Mouse (Mus musculus) cerebral cortex, adult 2 months (tissue): ENCODE measurements around the gene Abcg8.

Experiments used
- WGBS: fragments of 180-500 bp; shearing (Covaris S2); methylation state at CpG from one replicate; pipeline ENCODE4 v1.1.7; 2018; 5-methylcytosine and 5-hydroxymethylcytosine counted together

Gene Abcg8

GRCm38 (mm10) chr17:84709403-84709851 lies 33.3 kb downstream of the Abcg8 start:
- 33% methylated on average over 17 of the region's 17 CpGs for WGBS

GRCm38 (mm10) chr17:84713563-84714164 lies 37.6 kb downstream of the Abcg8 start:
- WGBS = 44% methylated on average over 18 of the region's 18 CpGs

- WGBS = 65% methylated on average over 4 of the region's 4 CpGs
These were observed 38.8 kb downstream of the Abcg8 start for GRCm38 (mm10) chr17:84714930-84715329.

GRCm38 (mm10) chr17:84716252-84716872 lies 40.3 kb downstream of the Abcg8 start:
- WGBS = 84% methylated on average over 16 of the region's 16 CpGs

GRCm38 (mm10) chr17:84717416-84717815 lies 41.3 kb downstream of the Abcg8 start:
- 84% methylated on average over 5 of the region's 5 CpGs for WGBS

- 84% methylated on average over 3 of the region's 3 CpGs for WGBS
These were observed 43.0 kb downstream of the Abcg8 start for GRCm38 (mm10) chr17:84719105-84719504.

- 71% methylated on average over 9 of the region's 9 CpGs for WGBS
These were observed 47.9 kb downstream of the Abcg8 start for GRCm38 (mm10) chr17:84724028-84724427.

GRCm38 (mm10) chr17:84725163-84725562 lies 49.1 kb downstream of the Abcg8 start:
- WGBS = 100% methylated on average over 3 of the region's 3 CpGs

- WGBS = 73% methylated on average over 1 of the region's 1 CpGs
These were observed 52.3 kb downstream of the Abcg8 start for GRCm38 (mm10) chr17:84728201-84728911.

- 80% methylated on average over 5 of the region's 5 CpGs for WGBS
These were observed 53.0 kb downstream of the Abcg8 start for GRCm38 (mm10) chr17:84729140-84729539.

GRCm38 (mm10) chr17:84731361-84731760 lies 55.3 kb downstream of the Abcg8 start:
- 92% methylated on average over 12 of the region's 12 CpGs for WGBS

GRCm38 (mm10) chr17:84732612-84733011 lies 56.5 kb downstream of the Abcg8 start:
- WGBS = 93% methylated on average over 8 of the region's 8 CpGs

- 87% methylated on average over 9 of the region's 9 CpGs for WGBS
These were observed 60.6 kb downstream of the Abcg8 start for GRCm38 (mm10) chr17:84736719-84737118.

- WGBS = 78% methylated on average over 9 of the region's 9 CpGs
These were observed 62.1 kb downstream of the Abcg8 start for GRCm38 (mm10) chr17:84738073-84738797.

- WGBS = 83% methylated on average over 4 of the region's 4 CpGs
These were observed 68.2 kb downstream of the Abcg8 start for GRCm38 (mm10) chr17:84744256-84744655.

GRCm38 (mm10) chr17:84745001-84745400 lies 68.9 kb downstream of the Abcg8 start:
- 87% methylated on average over 9 of the region's 9 CpGs for WGBS

GRCm38 (mm10) chr17:84747212-84747611 lies 71.1 kb downstream of the Abcg8 start:
- WGBS = 43% methylated on average over 6 of the region's 6 CpGs

- 73% methylated on average over 9 of the region's 9 CpGs for WGBS
These were observed 72.1 kb downstream of the Abcg8 start for GRCm38 (mm10) chr17:84748152-84748682.

GRCm38 (mm10) chr17:84749297-84749696 lies 73.2 kb downstream of the Abcg8 start:
- WGBS = 58% methylated on average over 8 of the region's 8 CpGs
